Mouse (Mus musculus) heart, embryonic 16.5 days (tissue): ENCODE measurements around the gene Fem1b. TPM values are rescaled to one million over a fixed set of nuclear protein-coding genes. Genes with fewer than 3 reads are reported as not detected.

ENCODE experiments used
- ATAC-seq: fragments of 200-750 bp; cut with Nextera tagmentation; replicated peaks from 2 replicates; pipeline ENCODE4 v1.8.0; 2017; ENCODE audit warnings: moderate number of reproducible peaks; ENCODE audit not compliant: insufficient read depth, low FRiP score; ENCODE audit errors: extremely low read depth
- H3K27ac ChIP-seq: fragments of 300-500 bp; sonication (generic); 2 replicates; pipeline ENCODE4 v1.5.1; 2014; ENCODE audit warnings: mild to moderate bottlenecking, low read length, control low read depth, moderate library complexity
- H3K27me3 ChIP-seq: fragments of 300-500 bp; sonication (generic); 2 replicates; pipeline ENCODE4 v1.6.1; 2014; ENCODE audit warnings: low read length, mixed read lengths; ENCODE audit not compliant: control insufficient read depth, insufficient read depth
- H3K36me3 ChIP-seq: fragments of 300-500 bp; sonication (generic); 2 replicates; pipeline ENCODE4 v1.6.1; 2014; ENCODE audit not compliant: control insufficient read depth, insufficient read depth
- H3K4me1 ChIP-seq: fragments of 300-500 bp; sonication (generic); 2 replicates; pipeline ENCODE4 v1.6.1; 2014; ENCODE audit warnings: low read length, mixed read lengths; ENCODE audit not compliant: control insufficient read depth, insufficient read depth
- H3K4me2 ChIP-seq: fragments of 300-500 bp; sonication (generic); 2 replicates; pipeline ENCODE4 v1.6.1; 2014; ENCODE audit warnings: low read depth, mild to moderate bottlenecking, control low read depth, low read length
- H3K4me3 ChIP-seq: fragments of 300-500 bp; sonication (generic); 2 replicates; pipeline ENCODE4 v1.5.1; 2014; ENCODE audit warnings: mild to moderate bottlenecking, control low read depth, low read length
- H3K9ac ChIP-seq: fragments of 300-500 bp; sonication (generic); 2 replicates; pipeline ENCODE4 v1.6.1; 2014; ENCODE audit warnings: low read length, control low read depth
- H3K9me3 ChIP-seq: fragments of 300-500 bp; sonication (generic); replicated peaks from 2 replicates; pipeline ENCODE4 v1.6.1; 2016; ENCODE audit warnings: low read length; ENCODE audit not compliant: control insufficient read depth
- WGBS: fragments of 180-500 bp; shearing (Covaris S2); extraction: QIAGEN DNeasy Blood & Tissue Kit; methylation state at CpG from one replicate; pipeline ENCODE4 v1.1.7; 2014; 5-methylcytosine and 5-hydroxymethylcytosine counted together
- polyA plus RNA-seq: library from polyadenylated mRNA; unstranded; fragments of >200 nt; fragmentation: Nextera tagmentation; extraction: Ambion mirVana; gene quantifications from 2 replicates; pipeline ENCODE4 v1.2.1, GENCODE M21; 2015

Gene Fem1b
- polyA plus RNA-seq, 1 experiment from 2014 or later: 12.1 TPM

DNA sequence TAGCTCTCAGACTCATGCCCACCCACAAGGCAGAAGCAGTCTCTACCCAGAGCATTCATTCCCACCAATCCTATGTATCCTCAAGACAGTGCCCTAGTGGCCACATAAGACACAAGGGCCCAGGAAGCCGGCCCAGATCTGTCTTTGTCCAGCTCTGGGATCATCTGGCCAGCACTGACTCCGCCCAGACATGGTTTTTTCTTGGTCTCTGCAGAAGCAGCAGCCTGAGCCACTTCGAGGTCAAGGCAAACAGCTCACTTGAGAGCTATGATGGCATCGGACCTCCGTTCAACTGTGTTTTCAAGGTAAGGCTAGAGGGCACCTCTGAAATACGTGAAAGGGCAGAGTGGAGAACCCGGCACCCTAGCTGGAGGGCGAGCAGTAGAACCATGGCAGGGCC is 39.0 kb downstream of the Fem1b start:
- ATAC-seq: no peak

DNA sequence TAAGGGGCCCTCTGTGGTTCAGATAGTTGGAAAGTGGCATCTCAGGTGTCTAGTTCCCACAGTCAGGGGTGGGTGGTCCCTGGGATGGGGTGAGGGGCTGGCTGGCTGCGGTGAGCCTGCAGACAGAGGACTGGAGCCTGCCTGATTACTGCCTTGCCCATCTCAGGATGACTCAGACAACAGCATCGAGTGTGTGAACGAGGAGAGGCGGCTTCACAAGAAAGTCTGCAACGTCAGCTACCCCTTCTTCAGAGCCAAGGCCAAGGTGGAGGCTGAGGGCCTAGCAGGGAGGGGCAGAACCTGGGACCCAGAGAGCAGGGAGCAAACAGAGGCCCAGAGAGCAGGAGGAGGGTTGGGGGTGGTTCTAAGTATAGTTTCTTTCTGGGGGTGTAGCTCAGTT is 43.4 kb downstream of the Fem1b start:
- H3K9me3 ChIP-seq: no peaks in the 10 kb centered on the region
- H3K4me2 ChIP-seq: no peak overlapping the region
- H3K27me3 ChIP-seq: peaks cover 3% of the 10 kb centered on the region; the same call in 1 of the 2 replicates
- no peaks in the 10 kb centered on the region for H3K4me1 ChIP-seq
- H3K27ac ChIP-seq: no peak overlapping the region
- WGBS: 68% methylated on average over 5 of the region's 5 CpGs
- ATAC-seq: no peak
- H3K4me3 ChIP-seq: no peak overlapping the region
- no peaks in the 10 kb centered on the region for H3K36me3 ChIP-seq
- no peak overlapping the region for H3K9ac ChIP-seq

More for the DNA sequence above, 39.0 kb downstream of the Fem1b start:
- no peaks in the 10 kb centered on the region for H3K9me3 ChIP-seq
- no peak overlapping the region for H3K4me3 ChIP-seq
- H3K27me3 ChIP-seq: no peaks in the 10 kb centered on the region
- H3K36me3 ChIP-seq: no peaks in the 10 kb centered on the region
- H3K9ac ChIP-seq: no peak overlapping the region
- WGBS: 72% methylated on average over 8 of the region's 8 CpGs
- H3K27ac ChIP-seq: no peak overlapping the region
- peaks cover 5% of the 10 kb centered on the region; the same call in 1 of the 2 replicates for H3K4me1 ChIP-seq
- no peak overlapping the region for H3K4me2 ChIP-seq

DNA sequence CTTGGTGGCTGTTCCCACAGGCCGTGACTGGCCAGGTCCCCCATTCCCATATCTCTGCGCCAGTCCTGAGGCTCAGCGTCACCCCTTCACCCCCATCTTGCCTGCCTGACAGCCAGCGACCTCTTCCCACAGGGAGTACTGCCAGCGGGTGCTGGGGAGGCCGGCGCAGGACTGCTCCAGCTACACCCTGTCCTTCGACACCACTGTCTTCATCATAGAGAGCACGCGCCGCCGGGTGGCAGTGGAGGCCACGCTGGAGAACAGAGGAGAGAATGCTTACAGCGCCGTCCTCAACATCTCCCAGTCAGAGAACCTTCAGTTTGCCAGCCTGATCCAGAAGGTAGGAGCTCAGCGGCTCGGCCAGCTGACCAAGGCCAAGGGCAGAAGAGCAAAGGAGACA is 44.3 kb downstream of the Fem1b start:
- no peaks in the 10 kb centered on the region for H3K36me3 ChIP-seq
- 62% methylated on average over 17 of the region's 17 CpGs for WGBS

DNA sequence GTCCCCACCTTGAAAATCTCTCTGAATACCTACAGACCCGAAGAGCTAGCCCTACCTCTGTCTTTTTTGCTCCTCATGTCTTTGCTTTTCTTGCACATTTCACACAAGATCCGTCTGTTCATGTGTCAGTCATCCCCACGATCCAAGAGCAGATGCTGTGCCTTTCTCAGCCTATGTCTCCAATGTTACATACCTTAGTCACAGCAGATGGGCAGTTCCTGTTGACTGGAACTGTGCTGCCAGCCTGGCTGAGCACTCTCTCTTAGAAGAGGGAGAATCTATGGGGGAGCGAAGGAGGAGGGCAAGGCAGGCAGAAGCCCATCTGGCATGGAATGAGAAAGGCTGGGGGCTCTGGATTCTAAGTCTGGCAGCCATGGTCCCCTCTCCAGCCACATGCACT is 46.4 kb downstream of the Fem1b start:
- peaks cover 3% of the 10 kb centered on the region; the same call in 1 of the 2 replicates for H3K27me3 ChIP-seq
- no peak for ATAC-seq
- H3K9me3 ChIP-seq: no peaks in the 10 kb centered on the region
- no peak overlapping the region for H3K4me3 ChIP-seq
- no peak overlapping the region for H3K4me2 ChIP-seq
- H3K9ac ChIP-seq: no peak overlapping the region
- 61% methylated on average over 4 of the region's 4 CpGs for WGBS
- H3K36me3 ChIP-seq: no peaks in the 10 kb centered on the region
- no peak overlapping the region for H3K27ac ChIP-seq
- no peaks in the 10 kb centered on the region for H3K4me1 ChIP-seq

More for the DNA sequence above, 44.3 kb downstream of the Fem1b start:
- Histone ChIP-seq H3K4me2 (no peak overlapping the region), H3K4me3 (no peak overlapping the region), H3K4me1 (no peaks in the 10 kb centered on the region), H3K27ac (no peak overlapping the region), H3K9me3 (no peaks in the 10 kb centered on the region), H3K27me3 (peaks cover 3% of the 10 kb centered on the region; the same call in 1 of the 2 replicates), H3K9ac (no peak overlapping the region)
- no peak for ATAC-seq

DNA sequence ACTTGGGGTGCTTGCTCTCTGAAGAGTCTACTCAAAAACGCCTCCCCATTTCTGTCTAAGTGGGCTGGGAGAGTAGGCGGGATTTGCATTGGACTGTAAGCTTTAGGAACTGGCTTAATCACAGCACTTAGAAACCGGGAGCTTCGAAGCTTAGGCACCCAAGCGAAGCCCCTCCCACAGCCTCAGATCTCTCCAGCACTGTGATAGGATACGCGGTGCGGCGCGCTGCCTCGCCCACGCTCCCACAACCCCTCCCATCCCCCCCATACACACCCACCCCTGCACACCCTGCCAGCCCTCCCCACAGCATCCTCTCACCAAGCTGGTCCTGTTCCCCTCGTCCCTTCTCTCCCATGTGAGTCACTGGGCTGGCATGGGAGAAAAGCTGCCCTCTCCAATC is 48.3 kb downstream of the Fem1b start:
- Histone ChIP-seq H3K4me3 (peak overlapping the region; percentile 20; the same call in 1 of the 2 replicates), H3K9ac (no peak overlapping the region)
- no peak for ATAC-seq

DNA sequence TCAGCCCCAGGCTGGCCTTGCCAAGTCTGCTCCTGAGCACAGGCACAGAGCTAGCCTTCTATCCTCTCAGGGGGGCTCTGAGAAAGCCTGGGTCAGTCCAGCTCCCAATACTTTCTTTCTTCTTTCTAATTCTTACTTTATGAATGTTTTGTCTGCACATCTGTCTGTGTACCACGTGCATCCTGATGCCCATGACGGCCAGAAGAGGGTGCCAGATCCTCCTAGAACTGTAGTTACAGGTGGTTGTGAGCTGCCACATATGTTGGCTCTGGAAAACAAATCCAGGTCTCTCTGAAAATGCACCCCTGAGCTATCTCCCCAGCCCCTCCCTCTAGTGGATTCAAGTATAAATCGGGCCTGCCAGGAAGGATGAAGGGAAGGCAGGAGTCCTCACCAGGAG is 52.1 kb downstream of the Fem1b start:
- H3K9me3 ChIP-seq: no peaks in the 10 kb centered on the region
- WGBS: 55% methylated on average over 3 of the region's 3 CpGs
- no peak for ATAC-seq
- H3K4me1 ChIP-seq: no peaks in the 10 kb centered on the region
- H3K27ac ChIP-seq: no peak overlapping the region
- no peak overlapping the region for H3K4me3 ChIP-seq
- H3K4me2 ChIP-seq: no peak overlapping the region
- H3K9ac ChIP-seq: no peak overlapping the region
- H3K27me3 ChIP-seq: peaks cover 3% of the 10 kb centered on the region; the same call in 1 of the 2 replicates
- H3K36me3 ChIP-seq: no peaks in the 10 kb centered on the region

More for the DNA sequence above, 48.3 kb downstream of the Fem1b start:
- Histone ChIP-seq H3K27me3 (peaks cover 3% of the 10 kb centered on the region; the same call in 1 of the 2 replicates), H3K4me1 (no peaks in the 10 kb centered on the region), H3K36me3 (no peaks in the 10 kb centered on the region), H3K27ac (no peak overlapping the region), H3K4me2 (peak overlapping the region; percentile 46), H3K9me3 (no peaks in the 10 kb centered on the region)
- WGBS: 11% methylated on average over 13 of the region's 13 CpGs

DNA sequence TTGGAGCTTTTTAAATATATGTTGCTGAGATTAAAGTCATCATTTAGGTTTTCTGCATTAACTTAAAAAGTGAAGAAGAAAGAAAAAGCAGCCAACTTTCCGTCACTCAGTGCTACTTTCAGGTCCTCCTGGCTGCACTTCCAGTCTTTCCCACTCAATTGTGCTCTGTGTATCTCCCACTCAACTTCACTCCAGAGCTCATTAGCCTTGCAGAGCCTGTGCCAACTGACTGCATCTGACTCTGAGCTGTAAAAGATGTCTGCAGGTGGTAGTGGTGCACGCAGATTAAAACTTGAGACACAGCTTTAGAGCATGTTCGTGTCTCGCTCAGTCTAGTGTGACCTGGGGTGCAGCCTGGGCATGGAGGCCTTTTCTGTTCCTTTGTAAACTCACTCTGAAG is 53.4 kb downstream of the Fem1b start:
- H3K4me1 ChIP-seq: no peaks in the 10 kb centered on the region
- H3K4me3 ChIP-seq: no peak overlapping the region
- no peak for ATAC-seq
- no peak overlapping the region for H3K9ac ChIP-seq
- H3K27ac ChIP-seq: no peak overlapping the region
- H3K4me2 ChIP-seq: no peak overlapping the region
- no peaks in the 10 kb centered on the region for H3K36me3 ChIP-seq
- no peaks in the 10 kb centered on the region for H3K9me3 ChIP-seq
- 87% methylated on average over 4 of the region's 4 CpGs for WGBS
- H3K27me3 ChIP-seq: no peaks in the 10 kb centered on the region

DNA sequence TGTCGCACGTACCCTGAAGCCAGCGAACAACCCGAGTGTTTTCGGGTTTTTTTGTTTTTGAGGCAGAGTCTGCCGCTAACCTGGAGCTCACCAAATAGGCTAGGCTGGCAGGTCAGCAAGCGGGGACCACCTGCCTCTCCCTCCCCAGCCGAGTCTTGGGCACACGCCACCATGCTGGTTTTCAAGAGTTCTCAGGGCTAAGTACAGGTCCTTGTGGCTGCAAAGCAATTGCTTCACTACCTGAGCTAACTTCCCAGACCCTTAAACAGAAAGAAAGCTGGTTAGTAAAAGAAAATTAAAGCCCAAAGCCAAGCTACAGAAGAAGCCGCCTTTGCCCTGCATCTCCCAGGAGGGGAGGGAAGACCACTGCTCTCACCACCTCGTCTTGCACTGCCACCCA is 61.4 kb downstream of the Fem1b start:
- Histone ChIP-seq H3K27ac (no peak overlapping the region), H3K4me3 (no peak overlapping the region), H3K4me1 (peaks cover 11% of the 10 kb centered on the region), H3K27me3 (no peaks in the 10 kb centered on the region), H3K9ac (no peak overlapping the region), H3K4me2 (no peak overlapping the region), H3K36me3 (no peaks in the 10 kb centered on the region), H3K9me3 (no peaks in the 10 kb centered on the region)
- WGBS: 89% methylated on average over 11 of the region's 11 CpGs
- no peak for ATAC-seq

DNA sequence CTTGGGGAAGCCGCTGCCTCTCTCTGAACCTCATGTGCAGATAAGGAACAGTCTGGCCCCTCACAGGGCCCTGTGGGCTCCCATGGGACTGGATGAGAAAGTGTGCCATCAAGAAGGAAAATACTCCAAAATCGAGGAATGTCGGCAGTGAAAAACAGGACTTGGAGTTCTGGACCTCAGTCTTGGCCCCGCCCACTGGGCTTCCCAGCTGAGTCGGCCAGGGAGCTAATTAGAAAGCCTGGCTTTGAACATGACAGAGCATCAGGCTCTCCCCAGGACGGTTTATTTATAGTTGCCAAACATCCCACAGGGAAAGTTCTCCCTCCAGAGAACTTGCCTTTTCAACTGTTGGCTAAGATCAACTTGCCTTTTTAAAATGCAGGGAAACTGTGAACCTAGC is 62.1 kb downstream of the Fem1b start:
- Histone ChIP-seq H3K9me3 (no peaks in the 10 kb centered on the region), H3K27me3 (no peaks in the 10 kb centered on the region), H3K4me3 (no peak overlapping the region), H3K27ac (no peak overlapping the region), H3K4me2 (no peak overlapping the region), H3K9ac (no peak overlapping the region), H3K36me3 (no peaks in the 10 kb centered on the region), H3K4me1 (peaks cover 11% of the 10 kb centered on the region)
- WGBS: 33% methylated on average over 6 of the region's 6 CpGs
- ATAC-seq: no peak
